Mouse (Mus musculus) stomach, postnatal 0 days (tissue): ENCODE measurements around the gene Zfhx3. TPM values are rescaled to one million over a fixed set of nuclear protein-coding genes. Genes with fewer than 3 reads are reported as not detected.

Experiments
- ATAC-seq: fragments of 200-750 bp; cut with Nextera tagmentation; 2 replicates; pipeline ENCODE4 v1.8.0; 2017; ENCODE audit not compliant: low FRiP score, low TSS enrichment
- DNase-seq: peaks from one replicate; pipeline ENCODE4 v3.0.0-alpha.2; 2016; ENCODE audit warnings: low spot score
- H3K27ac ChIP-seq: fragments of 300-500 bp; sonication (generic); replicated peaks from 2 replicates; pipeline ENCODE4 v1.5.1; 2014; ENCODE audit warnings: mild to moderate bottlenecking, control low read depth
- H3K27me3 ChIP-seq: fragments of 300-500 bp; sonication (generic); 2 replicates; pipeline ENCODE4 v1.6.1; 2014; ENCODE audit warnings: low read length; ENCODE audit not compliant: control insufficient read depth, insufficient read depth
- H3K36me3 ChIP-seq: fragments of 300-500 bp; sonication (generic); 2 replicates; pipeline ENCODE4 v1.6.1; 2014; ENCODE audit warnings: low read length, mixed read lengths; ENCODE audit not compliant: control insufficient read depth, insufficient read depth
- H3K4me1 ChIP-seq: fragments of 300-500 bp; sonication (generic); replicated peaks from 2 replicates; pipeline ENCODE4 v1.6.1; 2014; ENCODE audit warnings: antibody characterized with exemption; ENCODE audit not compliant: control insufficient read depth, insufficient read depth
- H3K4me2 ChIP-seq: fragments of 300-500 bp; sonication (generic); replicated peaks from 2 replicates; pipeline ENCODE4 v1.6.1; 2014; ENCODE audit warnings: low read depth, mild to moderate bottlenecking, control low read depth, moderate library complexity
- H3K4me3 ChIP-seq: fragments of 300-500 bp; sonication (generic); 2 replicates; pipeline ENCODE4 v1.5.1; 2014; ENCODE audit warnings: low read depth, low read length, control low read depth
- H3K9ac ChIP-seq: fragments of 300-500 bp; sonication (generic); 2 replicates; pipeline ENCODE4 v1.6.1; 2014; ENCODE audit warnings: mild to moderate bottlenecking, low read length, control low read depth, mixed read lengths
- H3K9me3 ChIP-seq: fragments of 300-500 bp; sonication (generic); 2 replicates; pipeline ENCODE4 v1.6.1; 2016; ENCODE audit warnings: low read length; ENCODE audit not compliant: control insufficient read depth
- CTCF ChIP-seq: IDR thresholded peaks from 2 replicates; pipeline ENCODE4 v1.5.1; 2016; ENCODE audit warnings: antibody characterized with exemption, low read depth, mild to moderate bottlenecking, moderate library complexity
- EP300 ChIP-seq: optimal IDR thresholded peaks from 2 replicates; pipeline ENCODE3; 2016; ENCODE audit warnings: antibody characterized with exemption
- WGBS: fragments of 180-500 bp; shearing (Covaris S2); extraction: QIAGEN DNeasy Blood & Tissue Kit; methylation state at CpG from one replicate; pipeline ENCODE4 v1.1.7; 2014; 5-methylcytosine and 5-hydroxymethylcytosine counted together
- polyA plus RNA-seq: library from polyadenylated mRNA; unstranded; fragments of >200 nt; fragmentation: Nextera tagmentation; extraction: Ambion mirVana; gene quantifications from 2 replicates; pipeline ENCODE4 v1.2.1, GENCODE M21; 2015

The Zfhx3 gene
- polyA plus RNA-seq, 1 experiment from 2014 or later, result 4.6 TPM

- Histone ChIP-seq H3K9ac (no peak overlapping the region), H3K9me3 (no peaks in the 10 kb centered on the region), H3K4me1 (0 out of 2 replicates have a peak, but pooled peaks cover 2% of the 10 kb centered on the region), H3K4me2 (no peak overlapping the region), H3K4me3 (no peak overlapping the region), H3K36me3 (no peaks in the 10 kb centered on the region), H3K27me3 (no peaks in the 10 kb centered on the region), H3K27ac (no peak overlapping the region)
- ATAC-seq (no peak), DNase-seq (no peak)
- 86% methylated on average over 6 of the region's 6 CpGs for WGBS
- TF ChIP-seq CTCF (no peak), EP300 (no peak)
Measured at GRCm38 (mm10) chr8:108773436-108773835, 831.0 kb downstream of the Zfhx3 start.

DNA sequence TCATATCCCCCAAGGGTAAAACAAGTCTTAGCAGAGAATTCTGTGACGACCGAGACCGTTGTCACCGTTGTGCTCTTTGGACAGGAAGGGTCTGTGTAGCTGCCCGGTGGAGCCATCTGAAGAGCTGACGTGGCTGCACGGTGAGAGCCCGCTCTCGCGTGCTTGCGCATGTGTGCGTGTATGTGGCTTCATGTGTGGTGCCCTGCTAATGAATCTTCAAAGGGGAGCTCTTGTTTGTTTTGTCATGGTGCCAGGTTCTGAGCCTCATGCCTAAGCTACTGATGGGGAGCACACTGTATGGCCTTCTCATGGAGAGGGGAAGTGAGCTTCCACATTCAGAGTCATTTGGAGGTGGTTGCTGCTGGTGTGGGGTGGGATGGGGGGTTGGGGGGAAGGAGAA lies 835.6 kb downstream of the Zfhx3 start:
- ATAC-seq (peak; percentile 68; the same call in 1 of the 2 replicates), DNase-seq (peak; percentile 52)
- Histone ChIP-seq H3K27me3 (no peaks in the 10 kb centered on the region), H3K36me3 (no peaks in the 10 kb centered on the region; the same call in 1 of the 2 replicates), H3K4me3 (no peak overlapping the region), H3K9me3 (no peaks in the 10 kb centered on the region), H3K27ac (no peak overlapping the region), H3K4me1 (0 out of 2 replicates have a peak, but pooled peaks cover 2% of the 10 kb centered on the region), H3K4me2 (no peak overlapping the region), H3K9ac (no peak overlapping the region)
- TF ChIP-seq EP300, result no peak
- TF ChIP-seq CTCF, result no peak
- WGBS, result 57% methylated on average over 12 of the region's 12 CpGs

- Histone ChIP-seq H3K9me3 (no peaks in the 10 kb centered on the region), H3K27ac (no peak overlapping the region), H3K27me3 (no peaks in the 10 kb centered on the region), H3K4me3 (no peak overlapping the region), H3K36me3 (no peaks in the 10 kb centered on the region; the same call in 1 of the 2 replicates), H3K4me1 (0 out of 2 replicates have a peak, but pooled peaks cover 2% of the 10 kb centered on the region), H3K4me2 (no peak overlapping the region), H3K9ac (no peak overlapping the region)
- no peak for TF ChIP-seq CTCF
- no peak for TF ChIP-seq EP300
- ATAC-seq (no peak), DNase-seq (no peak)
- WGBS, result 76% methylated on average over 9 of the region's 9 CpGs
Measured at GRCm38 (mm10) chr8:108778551-108778950, 836.1 kb downstream of the Zfhx3 start.

DNA sequence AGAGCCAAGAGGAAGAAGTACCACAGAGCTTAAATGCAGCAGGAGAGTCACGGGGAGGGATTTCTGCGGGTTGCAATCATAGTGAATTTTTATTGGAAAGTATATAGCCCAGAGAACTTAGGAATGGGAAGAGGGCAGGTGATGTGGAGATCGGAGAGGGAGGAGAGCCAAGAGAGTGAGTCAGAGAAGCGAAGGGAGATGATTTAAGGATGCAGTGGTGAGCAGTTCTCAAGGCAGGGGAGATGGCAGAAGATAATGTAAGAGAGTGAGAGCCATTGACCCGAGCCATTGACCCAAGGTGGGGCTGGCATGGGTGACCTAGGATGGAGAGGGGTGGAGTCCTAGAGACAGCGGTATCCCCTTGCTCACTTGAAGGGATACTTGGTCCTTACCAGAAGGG lies 838.3 kb downstream of the Zfhx3 start:
- H3K27me3 ChIP-seq, result no peaks in the 10 kb centered on the region
- 67% methylated on average over 6 of the region's 6 CpGs for WGBS
- H3K4me3 ChIP-seq, result no peak overlapping the region
- 0 out of 2 replicates have a peak, but pooled peaks cover 1% of the 10 kb centered on the region for H3K4me1 ChIP-seq
- H3K4me2 ChIP-seq, result no peak overlapping the region
- no peaks in the 10 kb centered on the region; the same call in 1 of the 2 replicates for H3K9me3 ChIP-seq
- H3K9ac ChIP-seq, result no peak overlapping the region
- no peak for TF ChIP-seq CTCF
- TF ChIP-seq EP300, result no peak
- H3K27ac ChIP-seq, result no peak overlapping the region
- H3K36me3 ChIP-seq, result no peaks in the 10 kb centered on the region; the same call in 1 of the 2 replicates
- ATAC-seq (no peak), DNase-seq (no peak)

GRCm38 (mm10) chr8:108781192-108781591 lies 838.7 kb downstream of the Zfhx3 start:
- H3K4me2 ChIP-seq, result no peak overlapping the region
- WGBS, result 60% methylated on average over 5 of the region's 5 CpGs
- DNase-seq, result no peak
- no peak overlapping the region for H3K9ac ChIP-seq
- H3K36me3 ChIP-seq, result no peaks in the 10 kb centered on the region; the same call in 1 of the 2 replicates
- no peak for ATAC-seq
- H3K27me3 ChIP-seq, result no peaks in the 10 kb centered on the region
- no peaks in the 10 kb centered on the region; the same call in 1 of the 2 replicates for H3K9me3 ChIP-seq
- H3K27ac ChIP-seq, result no peak overlapping the region
- TF ChIP-seq CTCF (no peak), EP300 (no peak)
- no peaks in the 10 kb centered on the region for H3K4me1 ChIP-seq
- no peak overlapping the region for H3K4me3 ChIP-seq

DNA sequence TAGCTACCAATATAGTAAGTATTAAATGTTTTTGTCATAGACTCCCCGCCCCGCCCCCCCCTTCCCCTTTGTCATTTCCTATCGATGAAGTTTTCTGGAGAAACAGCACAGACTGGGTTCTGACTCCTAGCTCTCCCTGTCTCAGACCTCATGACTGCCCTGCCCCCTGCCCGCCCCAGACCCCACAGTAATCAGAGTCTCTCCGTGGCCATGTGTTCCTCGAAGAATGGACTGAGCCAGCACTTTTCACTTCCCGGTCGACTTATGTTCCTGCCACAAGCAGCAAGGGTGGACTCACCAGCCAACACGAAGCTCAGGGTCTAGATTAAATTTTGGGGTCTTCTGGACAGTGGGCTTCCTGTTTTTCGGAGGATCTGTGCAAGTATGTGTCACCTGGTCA lies 840.7 kb downstream of the Zfhx3 start:
- no peak overlapping the region for H3K27ac ChIP-seq

More for the DNA sequence above, 840.7 kb downstream of the Zfhx3 start:
- Histone ChIP-seq H3K27me3 (no peaks in the 10 kb centered on the region), H3K36me3 (no peaks in the 10 kb centered on the region; the same call in 1 of the 2 replicates), H3K9me3 (no peaks in the 10 kb centered on the region; the same call in 1 of the 2 replicates), H3K9ac (no peak overlapping the region), H3K4me1 (no peaks in the 10 kb centered on the region), H3K4me2 (no peak overlapping the region), H3K4me3 (no peak overlapping the region)
- no peak for DNase-seq
- TF ChIP-seq EP300 (no peak), CTCF (no peak)
- 63% methylated on average over 10 of the region's 10 CpGs for WGBS
- no peak for ATAC-seq
